Mouse (Mus musculus): ENCODE data around the gene Spag5.

DNA sequence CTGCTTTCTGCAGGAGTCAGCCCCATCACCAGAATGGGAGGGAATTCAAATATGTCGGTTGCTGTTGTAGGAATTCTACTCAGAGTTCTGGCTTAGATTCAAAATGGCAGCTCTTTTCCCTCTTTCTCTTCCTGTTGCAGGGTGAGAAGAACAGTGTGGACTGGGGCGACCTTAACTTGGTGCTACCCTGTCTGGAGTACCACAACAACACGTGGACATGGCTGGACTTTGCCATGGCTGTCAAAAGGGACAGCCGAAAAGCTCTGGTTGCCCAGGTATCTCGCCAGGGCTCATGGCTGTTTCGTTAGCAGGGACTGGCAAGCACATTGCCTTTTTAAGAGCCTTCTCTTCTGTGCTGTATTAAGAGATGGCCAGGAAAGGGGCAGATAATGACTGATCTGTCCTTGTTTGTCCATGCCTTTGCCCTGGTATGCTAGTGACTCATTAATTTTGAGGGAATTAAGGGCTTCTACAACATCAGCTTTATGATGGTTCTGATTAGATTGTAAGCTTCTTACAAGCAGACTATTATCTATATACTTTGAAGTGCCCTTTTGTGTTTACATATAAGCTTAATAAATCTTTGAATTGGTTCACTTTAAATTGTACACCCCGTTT lies 12.1 kb upstream of the Spag5 start:
- no peak for TF ChIP-seq POLR2A (IDR thresholded peaks at IDR 0.05; ENCODE audit: insufficient read depth, low read depth, low read length)
- TF ChIP-seq EP300 (IDR thresholded peaks at IDR 0.05; ENCODE audit: insufficient read depth, low read depth, low read length) = no peak

All from heart, adult 2 months (tissue).